Mouse (Mus musculus): Measurements from ENCODE around the gene Mup11. TPM values are rescaled to one million over a fixed set of nuclear protein-coding genes. Genes with fewer than 3 reads are reported as not detected.
"Not testable (repeated sequence)": the region's sequence is repeated elsewhere in the genome, so short reads cannot be mapped to it uniquely, and the experiment has no call there.

Mup11 gene
- not detected in 2 replicates for polyA plus RNA-seq (2012)

DNA sequence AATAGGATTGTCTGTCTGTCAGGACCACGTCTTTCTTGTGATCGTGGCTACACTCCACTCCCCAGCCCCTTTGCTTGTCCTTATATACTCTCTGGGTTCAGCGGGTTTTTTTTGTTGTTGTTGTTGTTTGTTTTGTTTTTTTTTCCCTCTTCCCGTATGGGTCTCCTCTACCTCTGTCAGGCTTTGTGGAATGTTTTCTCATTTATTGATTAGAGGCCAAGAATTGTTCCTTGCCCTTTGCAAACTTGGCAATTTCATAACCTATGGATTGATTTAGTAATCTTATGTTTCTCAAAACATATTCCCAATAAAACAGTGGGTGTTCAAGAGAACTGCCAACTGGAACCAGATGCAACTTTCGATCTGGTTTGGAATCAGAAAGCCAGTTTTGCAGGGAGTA lies at the start of gene Mup11:
Gene Mup11 (minus strand): TSS at position 101 of the 400 bp plus-strand sequence.
- not testable (repeated sequence) for H3K4me1 ChIP-seq (ENCODE audit: control insufficient read depth); H3K4me3 ChIP-seq (replicated peaks); H3K36me3 ChIP-seq (ENCODE audit: control insufficient read depth); H3K27me3 ChIP-seq (ENCODE audit: control insufficient read depth); H3K9me3 ChIP-seq (ENCODE audit: control insufficient read depth, low read length)

Other genes with a start within 250 kb of the Mup11 start
- gene Mup9, start 240.5 kb downstream of the Mup11 start, polyA plus RNA-seq (2012), result not detected in 2 replicates
- not detected in 2 replicates for gene Mup1, start 160.5 kb downstream of the Mup11 start, polyA plus RNA-seq (2012)
- not detected in 2 replicates for gene Mup10, start 80.2 kb downstream of the Mup11 start, polyA plus RNA-seq (2012)
- gene Mup12, start 78.9 kb upstream of the Mup11 start, polyA plus RNA-seq (2012), result not detected in 2 replicates
- gene Mup22, start 159.1 kb upstream of the Mup11 start, polyA plus RNA-seq (2012), result not detected in 2 replicates

Data from erythroblast, embryonic 14.5 days (primary cell).